Mouse (Mus musculus): ENCODE measurements around the gene Myoz2. TPM values are rescaled to one million over a fixed set of nuclear protein-coding genes. Genes with fewer than 3 reads are reported as not detected.

Myoz2 gene
- total and polyA plus RNA-seq, 2 experiments from 2014 or later = not detected

DNA sequence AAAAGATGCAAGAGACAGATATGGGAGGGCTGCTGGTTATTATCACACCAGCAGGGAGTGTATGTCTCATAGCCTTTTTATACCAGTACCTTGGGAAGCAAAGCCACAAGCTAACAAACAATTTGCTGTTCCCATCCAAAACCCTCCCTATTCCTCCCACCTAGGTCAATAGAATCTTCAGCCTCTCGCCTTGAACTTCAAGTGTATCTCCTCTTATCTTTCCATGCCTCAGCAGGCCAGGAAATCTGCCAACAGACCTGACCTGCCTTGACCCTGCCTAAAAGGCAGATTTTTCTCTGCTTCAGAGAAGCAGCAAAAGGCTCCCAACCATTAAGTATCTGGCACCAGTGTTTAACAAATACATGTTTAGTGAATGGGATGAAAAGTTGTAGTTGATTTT lies 48.4 kb downstream of the Myoz2 start:
- H3K4me1 ChIP-seq (ENCODE audit: insufficient read depth, low read length) = no peaks in the 10 kb centered on the region; the same call in none of the 2 replicates
- no peaks in the 10 kb centered on the region for H3K36me3 ChIP-seq (ENCODE audit: insufficient read depth, low read length)
- TF ChIP-seq CTCF (IDR thresholded peaks at IDR 0.05; ENCODE audit: low read depth) = no peak
- no peak overlapping the region for H3K9ac ChIP-seq (replicated peaks; ENCODE audit: low read length)
- H3K9me3 ChIP-seq (ENCODE audit: low read length) = no peaks in the 10 kb centered on the region
- ATAC-seq = no peak
- H3K4me3 ChIP-seq (ENCODE audit: low read length) = no peak overlapping the region
- WGBS = 46% methylated on average over 1 of the region's 1 CpGs
- H3K4me2 ChIP-seq (ENCODE audit: low read depth, low read length) = no peak overlapping the region
- no peak for DNase-seq (ENCODE audit: low spot score)
- H3K27me3 ChIP-seq (ENCODE audit: insufficient read depth, low read length) = no peaks in the 10 kb centered on the region
- no peak overlapping the region for H3K27ac ChIP-seq

DNA sequence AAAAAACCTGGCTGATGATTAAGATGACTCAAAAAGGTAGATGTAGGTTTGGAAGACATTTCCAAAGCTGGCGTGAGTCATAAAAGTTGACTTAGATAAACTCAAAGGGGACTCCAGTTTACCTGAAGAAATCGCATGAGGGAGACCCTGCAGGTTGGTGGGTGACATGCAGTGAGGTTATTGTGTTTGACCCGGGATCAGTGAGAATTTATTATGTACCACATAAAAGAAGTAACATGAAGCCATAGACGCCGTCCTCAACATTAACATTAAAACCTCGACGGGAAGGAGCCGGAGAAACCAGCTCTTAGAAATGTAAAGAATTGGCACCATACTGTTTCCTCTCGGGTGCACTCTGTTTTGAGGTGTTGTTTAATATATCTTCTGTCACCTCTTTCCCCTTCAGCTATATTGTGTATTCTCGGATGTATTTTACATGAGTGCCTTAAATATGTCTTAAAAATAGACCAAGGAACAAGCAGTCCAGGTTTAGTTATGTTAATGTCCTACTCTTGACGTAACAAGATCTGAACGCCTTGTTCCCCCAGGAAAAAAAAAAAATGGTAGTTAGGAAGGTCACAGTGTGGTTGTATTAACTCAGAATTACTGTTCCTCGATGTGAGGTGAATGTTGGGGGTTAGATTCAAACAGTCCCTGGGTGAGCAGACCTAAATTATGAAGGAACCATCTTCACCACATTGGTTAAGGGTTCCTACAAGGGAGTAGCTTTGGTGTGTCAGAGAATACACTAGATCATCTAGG lies 49.5 kb downstream of the Myoz2 start:
- 15% methylated on average over 13 of the region's 13 CpGs for WGBS

DNA sequence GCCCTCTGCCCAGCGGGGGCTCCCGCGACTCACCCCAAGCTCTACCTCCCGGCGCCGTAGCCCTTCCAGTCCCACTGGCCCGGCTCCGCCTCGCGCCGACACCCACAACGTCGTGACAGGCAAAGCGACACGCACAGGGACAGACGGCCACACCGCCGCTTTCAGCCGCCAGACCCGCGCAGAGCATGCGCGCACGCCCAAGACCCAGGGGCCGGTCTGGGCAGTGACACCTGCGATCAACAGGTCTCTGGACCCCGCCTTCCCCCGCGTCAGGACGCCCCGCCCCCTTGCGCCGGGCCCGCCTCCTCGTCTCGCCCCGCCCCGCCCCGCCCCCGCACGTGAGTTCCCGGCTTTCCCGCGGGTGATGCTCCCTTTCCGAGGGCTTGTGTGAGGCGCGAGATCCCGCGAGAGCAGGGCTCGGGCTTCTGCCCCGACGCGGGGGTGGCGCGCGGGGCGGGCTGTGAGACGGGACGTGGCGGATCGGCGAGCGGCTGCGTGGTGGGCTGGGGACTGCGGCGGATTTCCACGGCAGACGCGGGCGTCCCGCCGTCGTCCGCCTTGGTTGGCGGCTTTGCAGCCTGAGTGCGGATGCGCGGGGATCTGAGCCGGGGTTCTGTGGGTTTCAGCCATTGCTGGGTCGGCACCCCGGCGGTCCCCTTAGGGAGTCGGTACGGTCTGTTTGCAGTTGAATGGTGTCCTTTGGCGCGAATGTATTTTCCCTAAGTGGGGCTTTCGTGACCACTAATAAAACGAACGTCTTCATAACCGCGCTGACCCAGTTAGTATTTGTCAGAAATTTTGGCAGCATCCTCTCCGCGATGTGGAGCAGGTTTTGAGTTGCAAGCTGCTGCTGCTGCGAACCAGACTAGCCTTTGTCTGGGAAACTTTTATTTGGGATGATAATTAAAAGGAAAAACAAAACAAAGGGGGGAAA lies 50.3 kb downstream of the Myoz2 start, which contains the start of gene Usp53:
Usp53 (minus strand) TSS at position 262 of the 934 bp plus-strand sequence.
- Histone ChIP-seq H3K36me3 (ENCODE audit: insufficient read depth, low read length) (no peaks in the 10 kb centered on the region), H3K27ac (peak within 1 kb of the TSS; percentile 98), H3K4me3 (ENCODE audit: low read length) (peak within 1 kb of the TSS; percentile 89), H3K4me1 (ENCODE audit: insufficient read depth, low read length) (no peaks in the 10 kb centered on the region; the same call in none of the 2 replicates), H3K9ac (replicated peaks; ENCODE audit: low read length) (peak within 1 kb of the TSS; percentile 87), H3K9me3 (ENCODE audit: low read length) (no peaks in the 10 kb centered on the region), H3K4me2 (ENCODE audit: low read depth, low read length) (peak within 1 kb of the TSS; percentile 76), H3K27me3 (ENCODE audit: insufficient read depth, low read length) (no peaks in the 10 kb centered on the region)
- ATAC-seq = peak; percentile 99
- under 1% methylated on average over 72 of the region's 94 CpGs for WGBS
- no peak for TF ChIP-seq CTCF (IDR thresholded peaks at IDR 0.05; ENCODE audit: low read depth)
- peak; percentile 98 for DNase-seq (ENCODE audit: low spot score)

More for the DNA sequence above, 49.5 kb downstream of the Myoz2 start:
- ATAC-seq (no peak), DNase-seq (ENCODE audit: low spot score) (no peak)
- peak overlapping the region; percentile 89 for H3K4me3 ChIP-seq (ENCODE audit: low read length)
- no peaks in the 10 kb centered on the region for H3K36me3 ChIP-seq (ENCODE audit: insufficient read depth, low read length)
- TF ChIP-seq CTCF (IDR thresholded peaks at IDR 0.05; ENCODE audit: low read depth) = no peak
- peak overlapping the region; percentile 98; the same call in 1 of the 2 replicates for H3K27ac ChIP-seq
- no peaks in the 10 kb centered on the region for H3K9me3 ChIP-seq (ENCODE audit: low read length)
- peak overlapping the region; percentile 87 for H3K9ac ChIP-seq (replicated peaks; ENCODE audit: low read length)
- H3K4me2 ChIP-seq (ENCODE audit: low read depth, low read length) = peak overlapping the region; percentile 54
- H3K4me1 ChIP-seq (ENCODE audit: insufficient read depth, low read length) = no peaks in the 10 kb centered on the region; the same call in none of the 2 replicates
- H3K27me3 ChIP-seq (ENCODE audit: insufficient read depth, low read length) = no peaks in the 10 kb centered on the region

DNA sequence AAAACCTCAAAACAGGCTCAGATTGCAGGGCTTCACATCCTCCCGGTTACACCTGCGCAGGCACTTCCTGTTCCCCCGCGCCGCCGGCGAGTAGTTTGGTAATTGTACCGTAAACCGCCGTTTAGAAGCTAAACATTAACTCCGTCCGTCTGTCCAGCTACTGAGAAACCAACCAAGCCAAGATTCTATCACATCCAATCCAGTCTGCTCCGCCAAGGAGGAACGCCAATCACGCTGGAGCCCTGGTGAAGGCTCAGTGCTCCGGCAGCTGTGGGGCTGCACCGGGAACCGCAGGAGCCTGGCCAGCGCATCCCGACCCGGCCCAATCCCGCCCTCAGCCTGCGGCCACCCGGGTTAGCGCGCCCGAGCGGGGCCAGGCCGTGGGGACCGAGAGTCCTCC lies 51.0 kb downstream of the Myoz2 start:
- Histone ChIP-seq H3K4me3 (ENCODE audit: low read length) (peak overlapping the region; percentile 89), H3K36me3 (ENCODE audit: insufficient read depth, low read length) (no peaks in the 10 kb centered on the region), H3K4me2 (ENCODE audit: low read depth, low read length) (peak overlapping the region; percentile 76), H3K27ac (peak overlapping the region; percentile 98), H3K9ac (replicated peaks; ENCODE audit: low read length) (peak overlapping the region; percentile 87), H3K9me3 (ENCODE audit: low read length) (no peaks in the 10 kb centered on the region), H3K27me3 (ENCODE audit: insufficient read depth, low read length) (no peaks in the 10 kb centered on the region), H3K4me1 (ENCODE audit: insufficient read depth, low read length) (no peaks in the 10 kb centered on the region; the same call in none of the 2 replicates)
- ATAC-seq = peak; percentile 85; the same call in 1 of the 2 replicates
- WGBS = under 1% methylated on average over 30 of the region's 30 CpGs
- DNase-seq (ENCODE audit: low spot score) = peak; percentile 80
- TF ChIP-seq CTCF (IDR thresholded peaks at IDR 0.05; ENCODE audit: low read depth) = no peak

DNA sequence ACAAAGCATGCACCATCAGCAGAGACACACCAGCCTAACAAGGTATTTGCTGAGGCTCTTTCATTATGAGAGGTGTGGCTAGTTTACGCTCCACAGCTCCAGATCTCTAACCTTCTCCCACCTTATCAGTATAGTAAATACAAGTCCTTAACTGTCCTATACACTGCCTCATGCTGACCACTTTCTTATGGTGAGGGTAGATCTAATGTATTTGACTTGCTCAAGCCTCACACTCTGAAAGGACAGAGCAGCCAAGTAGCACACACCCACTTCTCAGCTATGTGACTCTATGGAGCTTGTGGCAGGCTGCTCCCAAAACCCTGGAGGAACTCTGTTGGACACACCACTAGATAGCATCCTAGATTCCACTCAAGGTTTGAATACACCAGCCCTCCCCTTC lies 58.9 kb downstream of the Myoz2 start:
- H3K9ac ChIP-seq (replicated peaks; ENCODE audit: low read length) = no peak overlapping the region
- no peak overlapping the region for H3K27ac ChIP-seq
- H3K27me3 ChIP-seq (ENCODE audit: insufficient read depth, low read length) = no peaks in the 10 kb centered on the region
- no peaks in the 10 kb centered on the region for H3K4me1 ChIP-seq (ENCODE audit: insufficient read depth, low read length)
- 91% methylated on average over 1 of the region's 1 CpGs for WGBS
- no peak for TF ChIP-seq CTCF (IDR thresholded peaks at IDR 0.05; ENCODE audit: low read depth)
- H3K4me2 ChIP-seq (ENCODE audit: low read depth, low read length) = no peak overlapping the region
- no peaks in the 10 kb centered on the region for H3K36me3 ChIP-seq (ENCODE audit: insufficient read depth, low read length)
- ATAC-seq = no peak
- H3K4me3 ChIP-seq (ENCODE audit: low read length) = no peak overlapping the region
- no peaks in the 10 kb centered on the region for H3K9me3 ChIP-seq (ENCODE audit: low read length)
- no peak for DNase-seq (ENCODE audit: low spot score)

DNA sequence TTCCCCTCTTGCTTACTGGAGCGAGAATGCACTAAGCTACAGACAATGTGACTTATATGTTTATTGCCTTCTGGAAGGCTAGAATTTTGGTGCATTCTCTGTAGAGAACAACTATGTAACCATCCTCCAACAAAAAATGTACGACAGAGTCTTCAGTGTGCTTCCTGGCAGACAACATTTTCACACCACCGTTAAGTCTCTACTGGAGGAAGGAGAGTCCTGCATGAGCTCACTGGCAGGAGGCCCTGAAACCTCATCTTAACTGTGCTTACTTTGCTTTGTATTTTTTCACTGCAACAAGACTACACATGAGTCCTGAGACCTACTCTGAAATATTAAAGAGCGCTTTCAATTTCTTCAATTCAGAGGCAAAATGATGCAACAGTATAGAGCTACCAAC lies 59.5 kb downstream of the Myoz2 start:
- Histone ChIP-seq H3K4me2 (ENCODE audit: low read depth, low read length) (no peak overlapping the region), H3K4me1 (ENCODE audit: insufficient read depth, low read length) (no peaks in the 10 kb centered on the region), H3K36me3 (ENCODE audit: insufficient read depth, low read length) (no peaks in the 10 kb centered on the region), H3K4me3 (ENCODE audit: low read length) (no peak overlapping the region), H3K9me3 (ENCODE audit: low read length) (no peaks in the 10 kb centered on the region), H3K27ac (no peak overlapping the region), H3K9ac (replicated peaks; ENCODE audit: low read length) (no peak overlapping the region), H3K27me3 (ENCODE audit: insufficient read depth, low read length) (no peaks in the 10 kb centered on the region)
- ATAC-seq (no peak), DNase-seq (ENCODE audit: low spot score) (no peak)
- no peak for TF ChIP-seq CTCF (IDR thresholded peaks at IDR 0.05; ENCODE audit: low read depth)
- WGBS = 77% methylated on average over 4 of the region's 4 CpGs

All from hindbrain, postnatal 0 days (tissue).